Mouse (Mus musculus) hindbrain, embryonic 15.5 days (tissue): ENCODE results near the gene Wdr82. TPM values are rescaled to one million over a fixed set of nuclear protein-coding genes. Genes with fewer than 3 reads are reported as not detected.

Source experiments
- ATAC-seq: fragments of 200-750 bp; cut with Nextera tagmentation; 2 replicates; pipeline ENCODE4 v1.8.0; 2017; ENCODE audit warnings: low read depth, moderate number of reproducible peaks, moderate TSS enrichment; ENCODE audit not compliant: low FRiP score
- H3K27ac ChIP-seq: fragments of 300-500 bp; sonication (generic); replicated peaks from 2 replicates; pipeline ENCODE4 v1.5.1; 2015; ENCODE audit warnings: mild to moderate bottlenecking, inconsistent platforms
- H3K27me3 ChIP-seq: fragments of 300-500 bp; sonication (generic); 2 replicates; pipeline ENCODE4 v1.6.1; 2015; ENCODE audit warnings: control low read depth, inconsistent platforms
- H3K36me3 ChIP-seq: fragments of 300-500 bp; sonication (generic); 2 replicates; pipeline ENCODE4 v1.6.1; 2015; ENCODE audit warnings: control low read depth, inconsistent platforms
- H3K4me1 ChIP-seq: fragments of 300-500 bp; sonication (generic); replicated peaks from 2 replicates; pipeline ENCODE4 v1.6.1; 2015; ENCODE audit warnings: control low read depth, inconsistent platforms
- H3K4me2 ChIP-seq: fragments of 300-500 bp; sonication (generic); 2 replicates; pipeline ENCODE4 v1.6.1; 2015; ENCODE audit warnings: moderate library complexity, mild to moderate bottlenecking, inconsistent platforms
- H3K4me3 ChIP-seq: fragments of 300-500 bp; sonication (generic); 2 replicates; pipeline ENCODE4 v1.5.1; 2015; ENCODE audit warnings: mild to moderate bottlenecking, inconsistent platforms
- H3K9ac ChIP-seq: fragments of 300-500 bp; sonication (generic); 2 replicates; pipeline ENCODE4 v1.6.1; 2015; ENCODE audit warnings: inconsistent platforms
- H3K9me3 ChIP-seq: fragments of 300-500 bp; sonication (generic); 2 replicates; pipeline ENCODE4 v1.6.1; 2016; ENCODE audit warnings: control low read depth, inconsistent platforms
- WGBS: fragments of 180-500 bp; shearing (Covaris S2); methylation state at CpG from one replicate; pipeline ENCODE4 v1.1.7; 2015; 5-methylcytosine and 5-hydroxymethylcytosine counted together
- microRNA counts: library from miRNA; unstranded; fragments of <30 nt; microRNA quantifications from one replicate; lab custom pipeline; 2016
- microRNA-seq: library from miRNA; unstranded; fragments of <30 nt; microRNA quantifications from one replicate; pipeline ENCODE4, GENCODE M21; 2016
- polyA plus RNA-seq: library from polyadenylated mRNA; unstranded; fragments of >200 nt; fragmentation: Nextera tagmentation; extraction: Ambion mirVana; gene quantifications from 2 replicates; pipeline ENCODE4 v1.2.1, GENCODE M21; 2015

The Wdr82 gene
- polyA plus RNA-seq, 1 experiment from 2014 or later = 35.9 TPM

GRCm38 (mm10) chr9:106231816-106232215 is 61.1 kb downstream of the Wdr82 start:
- Histone ChIP-seq H3K9ac (no peak overlapping the region), H3K4me2 (no peak overlapping the region), H3K9me3 (no peaks in the 10 kb centered on the region), H3K36me3 (peaks cover 36% of the 10 kb centered on the region), H3K27ac (no peak overlapping the region), H3K27me3 (no peaks in the 10 kb centered on the region), H3K4me1 (no peaks in the 10 kb centered on the region), H3K4me3 (no peak overlapping the region)
- 87% methylated on average over 4 of the region's 4 CpGs for WGBS
- ATAC-seq = no peak

GRCm38 (mm10) chr9:106232956-106233355 is 62.2 kb downstream of the Wdr82 start:
- H3K4me1 ChIP-seq = no peaks in the 10 kb centered on the region

GRCm38 (mm10) chr9:106233953-106234352 is 63.2 kb downstream of the Wdr82 start:
- 82% methylated on average over 6 of the region's 6 CpGs for WGBS
- no peak overlapping the region for H3K27ac ChIP-seq
- ATAC-seq = no peak
- no peak overlapping the region for H3K4me3 ChIP-seq
- H3K27me3 ChIP-seq = no peaks in the 10 kb centered on the region
- H3K4me2 ChIP-seq = no peak overlapping the region
- no peaks in the 10 kb centered on the region for H3K9me3 ChIP-seq
- no peak overlapping the region for H3K9ac ChIP-seq
- peaks cover 57% of the 10 kb centered on the region for H3K36me3 ChIP-seq
- no peaks in the 10 kb centered on the region for H3K4me1 ChIP-seq

More at GRCm38 (mm10) chr9:106232956-106233355, 62.2 kb downstream of the Wdr82 start:
- H3K27me3 ChIP-seq = no peaks in the 10 kb centered on the region
- no peak overlapping the region for H3K4me2 ChIP-seq
- WGBS = 85% methylated on average over 3 of the region's 3 CpGs
- H3K27ac ChIP-seq = no peak overlapping the region
- no peak overlapping the region for H3K4me3 ChIP-seq
- no peak for ATAC-seq
- no peaks in the 10 kb centered on the region for H3K9me3 ChIP-seq
- peaks cover 47% of the 10 kb centered on the region for H3K36me3 ChIP-seq
- no peak overlapping the region for H3K9ac ChIP-seq

- H3K4me1 ChIP-seq = no peaks in the 10 kb centered on the region
- no peak overlapping the region for H3K27ac ChIP-seq
- no peak for ATAC-seq
- no peak overlapping the region for H3K4me2 ChIP-seq
- no peaks in the 10 kb centered on the region for H3K9me3 ChIP-seq
- no peak overlapping the region for H3K9ac ChIP-seq
- WGBS = 87% methylated on average over 23 of the region's 23 CpGs
- H3K27me3 ChIP-seq = no peaks in the 10 kb centered on the region
- no peak overlapping the region for H3K4me3 ChIP-seq
- H3K36me3 ChIP-seq = peaks cover 71% of the 10 kb centered on the region
These were observed 64.6 kb downstream of the Wdr82 start for GRCm38 (mm10) chr9:106235194-106235830.

- no peak overlapping the region for H3K4me3 ChIP-seq
- no peak overlapping the region for H3K27ac ChIP-seq
- H3K4me2 ChIP-seq = no peak overlapping the region
- no peak for ATAC-seq
- 91% methylated on average over 23 of the region's 23 CpGs for WGBS
- H3K9ac ChIP-seq = no peak overlapping the region
- H3K36me3 ChIP-seq = peaks cover 80% of the 10 kb centered on the region
- no peaks in the 10 kb centered on the region for H3K9me3 ChIP-seq
- no peaks in the 10 kb centered on the region for H3K4me1 ChIP-seq
- H3K27me3 ChIP-seq = no peaks in the 10 kb centered on the region
These were observed 65.6 kb downstream of the Wdr82 start for GRCm38 (mm10) chr9:106236156-106236817.

GRCm38 (mm10) chr9:106236818-106237211 is 66.1 kb downstream of the Wdr82 start:
- WGBS = 91% methylated on average over 3 of the region's 3 CpGs
- Histone ChIP-seq H3K4me2 (no peak overlapping the region), H3K36me3 (peaks cover 85% of the 10 kb centered on the region), H3K27ac (no peak overlapping the region), H3K4me3 (no peak overlapping the region), H3K9ac (no peak overlapping the region), H3K9me3 (no peaks in the 10 kb centered on the region), H3K27me3 (no peaks in the 10 kb centered on the region), H3K4me1 (no peaks in the 10 kb centered on the region)
- ATAC-seq = no peak

- H3K9me3 ChIP-seq = no peaks in the 10 kb centered on the region
- H3K4me2 ChIP-seq = no peak overlapping the region
- H3K4me3 ChIP-seq = no peak overlapping the region
- no peak overlapping the region for H3K27ac ChIP-seq
- no peak for ATAC-seq
- no peak overlapping the region for H3K9ac ChIP-seq
- peaks cover 89% of the 10 kb centered on the region for H3K36me3 ChIP-seq
- H3K4me1 ChIP-seq = no peaks in the 10 kb centered on the region
- H3K27me3 ChIP-seq = no peaks in the 10 kb centered on the region
- 91% methylated on average over 8 of the region's 8 CpGs for WGBS
These were observed 66.7 kb downstream of the Wdr82 start for GRCm38 (mm10) chr9:106237401-106237800.

- 95% methylated on average over 10 of the region's 10 CpGs for WGBS
- H3K27ac ChIP-seq = no peak overlapping the region
- no peak overlapping the region for H3K4me3 ChIP-seq
- H3K4me2 ChIP-seq = no peak overlapping the region
- H3K27me3 ChIP-seq = no peaks in the 10 kb centered on the region
- H3K9me3 ChIP-seq = no peaks in the 10 kb centered on the region
- no peak for ATAC-seq
- H3K4me1 ChIP-seq = no peaks in the 10 kb centered on the region
- peaks cover 87% of the 10 kb centered on the region for H3K36me3 ChIP-seq
- no peak overlapping the region for H3K9ac ChIP-seq
These were observed 67.2 kb downstream of the Wdr82 start for GRCm38 (mm10) chr9:106237878-106238277.

MicroRNAs encoded within 50 kb of the gene (microRNA counts, 519-probe panel; counts per million panel counts)
- 5,196 counts per million, percentile 98 among the panel's probes with 10 or more counts for microRNA mmu-let-7g (lab: Ali Mortazavi, UCI)

Small RNAs within 50 kb of the gene (microRNA-seq; reads per million reads assigned to microRNA genes)
- gene Mir135a-1 = 262 reads per million, percentile 64 among the genes with 10 or more reads in this experiment
- gene Mirlet7g = 62,737 reads per million, percentile 100 among the genes with 10 or more reads in this experiment

Other genes with a start within 250 kb of the Wdr82 start
- gene Col6a5, start 210.3 kb upstream of the Wdr82 start, polyA plus RNA-seq = 0.16 and 0.40 TPM in 2 replicates
- 1.1 and 1.4 TPM in 2 replicates for gene Col6a4, start 74.1 kb upstream of the Wdr82 start, polyA plus RNA-seq
- gene Glyctk, start 12.8 kb upstream of the Wdr82 start, polyA plus RNA-seq = 2.8 TPM in 2 replicates
- 17.6 and 21.2 TPM in 2 replicates for gene Ppm1m, start 28.8 kb downstream of the Wdr82 start, polyA plus RNA-seq
- 50.5 and 52.0 TPM in 2 replicates for gene Twf2, start 32.2 kb downstream of the Wdr82 start, polyA plus RNA-seq
- gene Tlr9, start 51.7 kb downstream of the Wdr82 start, polyA plus RNA-seq = 0.09 and 0.10 TPM in 2 replicates
- gene Alas1, start 77.7 kb downstream of the Wdr82 start, polyA plus RNA-seq = 101 and 104 TPM in 2 replicates
- 8.8 and 9.3 TPM in 2 replicates for gene Poc1a, start 110.1 kb downstream of the Wdr82 start, polyA plus RNA-seq
- gene Dusp7, start 197.7 kb downstream of the Wdr82 start, polyA plus RNA-seq = 13.3 and 15.0 TPM in 2 replicates